Mouse (Mus musculus): Measurements from ENCODE around the gene Rab9. TPM values are rescaled to one million over a fixed set of nuclear protein-coding genes. Genes with fewer than 3 reads are reported as not detected.

The Rab9 gene
- polyA plus RNA-seq, 1 experiment: 74.9 TPM

- TF ChIP-seq EP300 (IDR thresholded peaks at IDR 0.05; ENCODE audit: insufficient read depth, low read depth, low read length) (no peak), POLR2A (IDR thresholded peaks at IDR 0.05; ENCODE audit: insufficient read depth, low read length) (no peak), CTCF (IDR thresholded peaks at IDR 0.05; ENCODE audit: low read depth, low read length) (no peak)
- no peak overlapping the region for H3K4me3 ChIP-seq (ENCODE audit: low read depth, low read length)
Observed at GRCm38 (mm10) chrX:166468321-166468720, 11.3 kb downstream of the Rab9 start.

GRCm38 (mm10) chrX:166455525-166455924 lies 24.1 kb downstream of the Rab9 start:
- no peak for TF ChIP-seq EP300 (IDR thresholded peaks at IDR 0.05; ENCODE audit: insufficient read depth, low read depth, low read length)
- TF ChIP-seq POLR2A (IDR thresholded peaks at IDR 0.05; ENCODE audit: insufficient read depth, low read length): no peak
- TF ChIP-seq CTCF (IDR thresholded peaks at IDR 0.05; ENCODE audit: low read depth, low read length): no peak
- Histone ChIP-seq H3K36me3 (ENCODE audit: control insufficient read depth, insufficient read depth, low read length, poor library complexity, severe bottlenecking) (peaks cover 5% of the 10 kb centered on the region; the same call in 1 of the 2 replicates), H3K9me3 (replicated peaks; ENCODE audit: control insufficient read depth, insufficient read depth, low read length, poor library complexity, severe bottlenecking) (no peaks in the 10 kb centered on the region), H3K4me1 (ENCODE audit: control insufficient read depth, insufficient read depth, low read length) (no peaks in the 10 kb centered on the region), H3K9ac (ENCODE audit: low read depth, poor library complexity, severe bottlenecking) (no peak overlapping the region), H3K27ac (ENCODE audit: insufficient read depth, low read length) (no peak overlapping the region), H3K4me3 (ENCODE audit: low read depth, low read length) (no peak overlapping the region), H3K27me3 (ENCODE audit: control insufficient read depth, insufficient read depth, low read length, poor library complexity, severe bottlenecking) (no peaks in the 10 kb centered on the region)

More at GRCm38 (mm10) chrX:166468321-166468720, 11.3 kb downstream of the Rab9 start:
- no peaks in the 10 kb centered on the region for H3K27me3 ChIP-seq (ENCODE audit: control insufficient read depth, insufficient read depth, low read length, poor library complexity, severe bottlenecking)
- H3K9ac ChIP-seq (ENCODE audit: low read depth, poor library complexity, severe bottlenecking): no peak overlapping the region
- H3K27ac ChIP-seq (ENCODE audit: insufficient read depth, low read length): no peak overlapping the region
- H3K36me3 ChIP-seq (ENCODE audit: control insufficient read depth, insufficient read depth, low read length, poor library complexity, severe bottlenecking): peaks cover 3% of the 10 kb centered on the region
- no peaks in the 10 kb centered on the region for H3K4me1 ChIP-seq (ENCODE audit: control insufficient read depth, insufficient read depth, low read length)
- H3K9me3 ChIP-seq (replicated peaks; ENCODE audit: control insufficient read depth, insufficient read depth, low read length, poor library complexity, severe bottlenecking): no peaks in the 10 kb centered on the region

DNA sequence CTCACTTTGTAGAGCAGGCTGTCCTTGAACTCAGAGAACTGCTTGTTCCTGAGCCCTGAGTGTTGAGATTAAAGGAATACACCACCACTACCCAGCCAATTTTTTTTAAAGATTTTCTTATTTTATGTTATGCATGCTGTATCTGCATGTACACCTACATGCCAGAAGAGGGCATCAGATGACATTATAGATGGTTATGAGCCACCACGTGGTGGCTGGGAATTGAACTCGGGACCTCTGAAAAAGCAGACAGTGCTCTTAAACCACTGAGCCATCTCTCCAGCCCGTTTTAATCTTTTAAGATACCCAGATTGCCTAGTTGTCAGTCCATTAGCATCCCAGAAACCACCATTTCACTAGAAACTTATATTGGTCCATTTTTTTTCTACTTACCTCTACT lies 25.3 kb downstream of the Rab9 start:
- TF ChIP-seq EP300 (IDR thresholded peaks at IDR 0.05; ENCODE audit: insufficient read depth, low read depth, low read length) (no peak), POLR2A (IDR thresholded peaks at IDR 0.05; ENCODE audit: insufficient read depth, low read length) (no peak), CTCF (IDR thresholded peaks at IDR 0.05; ENCODE audit: low read depth, low read length) (no peak)
- Histone ChIP-seq H3K9me3 (replicated peaks; ENCODE audit: control insufficient read depth, insufficient read depth, low read length, poor library complexity, severe bottlenecking) (no peaks in the 10 kb centered on the region), H3K4me3 (ENCODE audit: low read depth, low read length) (no peak overlapping the region), H3K27ac (ENCODE audit: insufficient read depth, low read length) (no peak overlapping the region), H3K27me3 (ENCODE audit: control insufficient read depth, insufficient read depth, low read length, poor library complexity, severe bottlenecking) (no peaks in the 10 kb centered on the region), H3K36me3 (ENCODE audit: control insufficient read depth, insufficient read depth, low read length, poor library complexity, severe bottlenecking) (peaks cover 5% of the 10 kb centered on the region; the same call in 1 of the 2 replicates), H3K4me1 (ENCODE audit: control insufficient read depth, insufficient read depth, low read length) (no peaks in the 10 kb centered on the region), H3K9ac (ENCODE audit: low read depth, poor library complexity, severe bottlenecking) (no peak overlapping the region)

DNA sequence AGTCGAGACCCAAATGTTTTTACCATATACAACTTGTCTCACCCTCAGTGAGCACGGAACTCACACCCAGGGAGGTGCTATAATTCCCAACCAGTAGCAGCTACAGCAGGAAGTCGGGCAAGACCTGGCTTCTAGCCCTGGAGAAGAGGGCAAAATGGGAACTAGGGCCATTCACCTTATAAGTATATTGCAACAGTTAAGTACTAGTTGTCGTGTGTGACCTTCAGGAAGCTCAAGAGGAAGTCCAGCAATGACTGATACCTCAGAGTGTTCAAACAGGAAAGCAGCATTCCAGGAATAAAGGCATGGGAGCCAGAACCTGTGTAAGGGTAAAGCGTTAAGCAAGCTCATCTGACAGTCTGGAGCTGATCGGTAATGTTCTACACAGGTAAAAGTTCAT lies 26.1 kb downstream of the Rab9 start:
- TF ChIP-seq EP300 (IDR thresholded peaks at IDR 0.05; ENCODE audit: insufficient read depth, low read depth, low read length): no peak
- no peak for TF ChIP-seq POLR2A (IDR thresholded peaks at IDR 0.05; ENCODE audit: insufficient read depth, low read length)
- TF ChIP-seq CTCF (IDR thresholded peaks at IDR 0.05; ENCODE audit: low read depth, low read length): no peak
- Histone ChIP-seq H3K9me3 (replicated peaks; ENCODE audit: control insufficient read depth, insufficient read depth, low read length, poor library complexity, severe bottlenecking) (no peaks in the 10 kb centered on the region), H3K9ac (ENCODE audit: low read depth, poor library complexity, severe bottlenecking) (no peak overlapping the region), H3K27ac (ENCODE audit: insufficient read depth, low read length) (no peak overlapping the region), H3K27me3 (ENCODE audit: control insufficient read depth, insufficient read depth, low read length, poor library complexity, severe bottlenecking) (no peaks in the 10 kb centered on the region), H3K4me3 (ENCODE audit: low read depth, low read length) (no peak overlapping the region), H3K4me1 (ENCODE audit: control insufficient read depth, insufficient read depth, low read length) (no peaks in the 10 kb centered on the region), H3K36me3 (ENCODE audit: control insufficient read depth, insufficient read depth, low read length, poor library complexity, severe bottlenecking) (peaks cover 5% of the 10 kb centered on the region; the same call in 1 of the 2 replicates)

DNA sequence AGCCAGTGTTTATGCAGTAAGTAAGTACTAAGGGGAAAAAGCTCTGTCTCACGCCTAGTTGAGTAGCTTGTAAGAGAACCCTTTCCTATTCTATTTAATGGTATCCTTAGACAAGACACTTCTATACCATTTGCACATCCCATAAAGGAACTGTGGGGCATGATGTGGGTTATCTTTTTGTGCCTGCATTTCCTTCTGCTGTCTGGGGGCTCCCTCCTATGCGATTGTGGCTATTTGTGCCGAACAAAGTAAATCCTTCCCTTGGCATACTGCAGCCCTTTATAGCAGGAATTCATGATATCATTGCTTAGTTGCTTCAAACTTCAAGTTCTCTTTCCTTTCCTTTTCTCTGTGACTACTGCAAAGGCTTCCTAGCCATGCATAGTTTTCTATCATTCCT lies 35.1 kb downstream of the Rab9 start:
- no peaks in the 10 kb centered on the region for H3K36me3 ChIP-seq (ENCODE audit: control insufficient read depth, insufficient read depth, low read length, poor library complexity, severe bottlenecking)
- no peak overlapping the region for H3K27ac ChIP-seq (ENCODE audit: insufficient read depth, low read length)
- H3K4me1 ChIP-seq (ENCODE audit: control insufficient read depth, insufficient read depth, low read length): no peaks in the 10 kb centered on the region
- no peaks in the 10 kb centered on the region for H3K27me3 ChIP-seq (ENCODE audit: control insufficient read depth, insufficient read depth, low read length, poor library complexity, severe bottlenecking)
- no peak overlapping the region for H3K9ac ChIP-seq (ENCODE audit: low read depth, poor library complexity, severe bottlenecking)
- no peak overlapping the region for H3K4me3 ChIP-seq (ENCODE audit: low read depth, low read length)
- no peaks in the 10 kb centered on the region for H3K9me3 ChIP-seq (replicated peaks; ENCODE audit: control insufficient read depth, insufficient read depth, low read length, poor library complexity, severe bottlenecking)
- TF ChIP-seq POLR2A (IDR thresholded peaks at IDR 0.05; ENCODE audit: insufficient read depth, low read length): no peak
- TF ChIP-seq EP300 (IDR thresholded peaks at IDR 0.05; ENCODE audit: insufficient read depth, low read depth, low read length): no peak
- TF ChIP-seq CTCF (IDR thresholded peaks at IDR 0.05; ENCODE audit: low read depth, low read length): no peak

GRCm38 (mm10) chrX:166440616-166441063 lies 39.0 kb downstream of the Rab9 start, which contains the start of gene Ofd1:
TSS of gene Ofd1 (minus strand) at chrX:166440704.
- H3K9me3 ChIP-seq (replicated peaks; ENCODE audit: control insufficient read depth, insufficient read depth, low read length, poor library complexity, severe bottlenecking): no peaks in the 10 kb centered on the region
- peak within 1 kb of the TSS; percentile 96 for H3K4me3 ChIP-seq (ENCODE audit: low read depth, low read length)
- no peaks in the 10 kb centered on the region for H3K36me3 ChIP-seq (ENCODE audit: control insufficient read depth, insufficient read depth, low read length, poor library complexity, severe bottlenecking)
- TF ChIP-seq CTCF (IDR thresholded peaks at IDR 0.05; ENCODE audit: low read depth, low read length): no peak
- no peak for TF ChIP-seq EP300 (IDR thresholded peaks at IDR 0.05; ENCODE audit: insufficient read depth, low read depth, low read length)
- peak; percentile 8 for TF ChIP-seq POLR2A (IDR thresholded peaks at IDR 0.05; ENCODE audit: insufficient read depth, low read length)
- peak within 1 kb of the TSS; percentile 99 for H3K9ac ChIP-seq (ENCODE audit: low read depth, poor library complexity, severe bottlenecking)
- no peak within 1 kb of the TSS; the same call in 1 of the 2 replicates for H3K27ac ChIP-seq (ENCODE audit: insufficient read depth, low read length)
- no peaks in the 10 kb centered on the region for H3K27me3 ChIP-seq (ENCODE audit: control insufficient read depth, insufficient read depth, low read length, poor library complexity, severe bottlenecking)
- no peaks in the 10 kb centered on the region for H3K4me1 ChIP-seq (ENCODE audit: control insufficient read depth, insufficient read depth, low read length)
